In genomic region chr12:99231321-99231720, GRCm38 (mm10) we compare ENCODE assay signal across 17 mouse cellular contexts.
DNase-seq lines count a peak whose midpoint lies in the region; ATAC-seq lines count a peak whose summit lies in the region.
"Had no signal": no experiment of that assay in that cellular context is flagged by ENCODE, and none has a peak within 500 bp of the region (broad histone marks: within the 10 kb centered on the region; RNA-seq: fewer than 3 reads in every experiment).

No protein-coding gene starts in this region.

- DNase-seq in forebrain, embryonic 11.5 days (ENCODE audit: low spot score): no peak
- no peak for DNase-seq in midbrain, embryonic 10.5 days (ENCODE audit: low spot score)
- peak; percentile 58 for DNase-seq in forebrain, embryonic 14.5 days (ENCODE audit: low spot score)
- DNase-seq in heart, postnatal 36 days: no peak
- DNase-seq: adrenal gland, adult 2 months; adrenal gland, postnatal 25 days; cerebellum, adult 2 months; cerebellum, postnatal 10 days; gastrocnemius, postnatal 36 days; heart, adult 11 months; heart, postnatal 4 days had no signal

- intact Hi-C loops in heart, postnatal 36 days (cut with DNase I): no loop called here

- H3K27ac ChIP-seq in forebrain, embryonic 13.5 days: peak overlapping the region; percentile 84
- no peak overlapping the region; the same call in 1 of the 2 replicates for H3K27ac ChIP-seq in forebrain, embryonic 11.5 days (ENCODE audit: low read depth, low read length)
- H3K27ac ChIP-seq in midbrain, embryonic 10.5 days (replicated peaks): peak overlapping the region; percentile 82
- H3K27ac ChIP-seq in midbrain, embryonic 16.5 days (ENCODE audit: low read length): no peak overlapping the region
- peak overlapping the region; percentile 56; the same call in 1 of the 2 replicates for H3K27ac ChIP-seq in forebrain, embryonic 14.5 days (ENCODE audit: low read depth, low read length)
- H3K27ac ChIP-seq in midbrain, embryonic 13.5 days: 0 out of 2 replicates have a peak overlapping the region, but pooled peaks have one; percentile 58
- H3K27ac ChIP-seq: heart, embryonic 13.5 days; hindbrain, embryonic 14.5 days; intestine, embryonic 15.5 days had no signal

- H3K4me3 ChIP-seq in forebrain, embryonic 13.5 days: no peak overlapping the region
- no peak overlapping the region for H3K4me3 ChIP-seq in forebrain, embryonic 11.5 days (ENCODE audit: low read depth, low read length)
- no peak overlapping the region for H3K4me3 ChIP-seq in midbrain, embryonic 10.5 days
- no peak overlapping the region for H3K4me3 ChIP-seq in midbrain, embryonic 16.5 days (ENCODE audit: low read depth, low read length)
- H3K4me3 ChIP-seq in forebrain, embryonic 14.5 days (ENCODE audit: low read depth, low read length): no peak overlapping the region
- no peak overlapping the region for H3K4me3 ChIP-seq in midbrain, embryonic 13.5 days (replicated peaks)
- H3K4me3 ChIP-seq: heart, embryonic 13.5 days; intestine, embryonic 15.5 days had no signal

- H3K4me2 ChIP-seq in forebrain, embryonic 13.5 days: no peak overlapping the region
- no peak overlapping the region for H3K4me2 ChIP-seq in forebrain, embryonic 11.5 days (ENCODE audit: low read depth, low read length, severe bottlenecking)
- H3K4me2 ChIP-seq in midbrain, embryonic 16.5 days (ENCODE audit: low read length): no peak overlapping the region
- H3K4me2 ChIP-seq in forebrain, embryonic 14.5 days (ENCODE audit: low read length): no peak overlapping the region
- H3K4me2 ChIP-seq in midbrain, embryonic 13.5 days (replicated peaks): no peak overlapping the region
- H3K4me2 ChIP-seq: heart, embryonic 13.5 days; intestine, embryonic 15.5 days had no signal

- no peaks in the 10 kb centered on the region for H3K27me3 ChIP-seq in forebrain, embryonic 13.5 days
- H3K27me3 ChIP-seq in forebrain, embryonic 11.5 days (ENCODE audit: control insufficient read depth, insufficient read depth, low read length): no peaks in the 10 kb centered on the region
- no peaks in the 10 kb centered on the region for H3K27me3 ChIP-seq in midbrain, embryonic 10.5 days (ENCODE audit: low read depth, poor library complexity, severe bottlenecking)
- H3K27me3 ChIP-seq in midbrain, embryonic 16.5 days (ENCODE audit: control insufficient read depth, insufficient read depth, low read depth, low read length): no peaks in the 10 kb centered on the region
- H3K27me3 ChIP-seq in forebrain, embryonic 14.5 days (replicated peaks; ENCODE audit: control insufficient read depth, insufficient read depth, low read length): no peaks in the 10 kb centered on the region
- H3K27me3 ChIP-seq in midbrain, embryonic 13.5 days: no peaks in the 10 kb centered on the region
- H3K27me3 ChIP-seq: heart, embryonic 13.5 days; intestine, embryonic 15.5 days had no signal

- no peaks in the 10 kb centered on the region for H3K9me3 ChIP-seq in forebrain, embryonic 13.5 days (replicated peaks)
- no peaks in the 10 kb centered on the region for H3K9me3 ChIP-seq in forebrain, embryonic 11.5 days (ENCODE audit: control insufficient read depth, low read length)
- H3K9me3 ChIP-seq in midbrain, embryonic 10.5 days (replicated peaks): no peaks in the 10 kb centered on the region
- H3K9me3 ChIP-seq in midbrain, embryonic 16.5 days (replicated peaks; ENCODE audit: control insufficient read depth, low read length, poor library complexity, severe bottlenecking): no peaks in the 10 kb centered on the region
- no peaks in the 10 kb centered on the region for H3K9me3 ChIP-seq in forebrain, embryonic 14.5 days (replicated peaks; ENCODE audit: control insufficient read depth, low read length)
- H3K9me3 ChIP-seq in midbrain, embryonic 13.5 days: no peaks in the 10 kb centered on the region
- H3K9me3 ChIP-seq: heart, embryonic 13.5 days; intestine, embryonic 15.5 days had no signal

- H3K36me3 ChIP-seq in forebrain, embryonic 13.5 days (ENCODE audit: poor library complexity, severe bottlenecking): no peaks in the 10 kb centered on the region
- no peaks in the 10 kb centered on the region for H3K36me3 ChIP-seq in forebrain, embryonic 11.5 days (ENCODE audit: control insufficient read depth, insufficient read depth, low read length)
- no peaks in the 10 kb centered on the region for H3K36me3 ChIP-seq in midbrain, embryonic 10.5 days
- no peaks in the 10 kb centered on the region for H3K36me3 ChIP-seq in midbrain, embryonic 16.5 days (ENCODE audit: control insufficient read depth, insufficient read depth, low read length)
- no peaks in the 10 kb centered on the region for H3K36me3 ChIP-seq in forebrain, embryonic 14.5 days (ENCODE audit: control insufficient read depth, insufficient read depth, low read length)
- H3K36me3 ChIP-seq in midbrain, embryonic 13.5 days: no peaks in the 10 kb centered on the region
- H3K36me3 ChIP-seq: heart, embryonic 13.5 days; intestine, embryonic 15.5 days had no signal

- ATAC-seq in forebrain, embryonic 13.5 days: no peak
- no peak for ATAC-seq in forebrain, embryonic 11.5 days (replicated peaks; ENCODE audit: low FRiP score)
- no peak for ATAC-seq in midbrain, embryonic 16.5 days
- no peak for ATAC-seq in forebrain, embryonic 14.5 days
- ATAC-seq in midbrain, embryonic 13.5 days: no peak
- ATAC-seq: intestine, embryonic 15.5 days had no signal

- peaks cover 100% of the 10 kb centered on the region for H3K4me1 ChIP-seq in forebrain, embryonic 13.5 days
- H3K4me1 ChIP-seq in forebrain, embryonic 11.5 days (replicated peaks; ENCODE audit: control insufficient read depth, insufficient read depth, low read length): peaks cover 64% of the 10 kb centered on the region
- peaks cover 100% of the 10 kb centered on the region for H3K4me1 ChIP-seq in midbrain, embryonic 10.5 days
- peaks cover 52% of the 10 kb centered on the region for H3K4me1 ChIP-seq in midbrain, embryonic 16.5 days (ENCODE audit: control insufficient read depth, insufficient read depth, low read length)
- H3K4me1 ChIP-seq in forebrain, embryonic 14.5 days (ENCODE audit: control insufficient read depth, insufficient read depth, low read length): peaks cover 88% of the 10 kb centered on the region
- peaks cover 98% of the 10 kb centered on the region for H3K4me1 ChIP-seq in midbrain, embryonic 13.5 days (replicated peaks)

- no peak overlapping the region for H3K9ac ChIP-seq in forebrain, embryonic 13.5 days
- no peak overlapping the region for H3K9ac ChIP-seq in forebrain, embryonic 11.5 days (ENCODE audit: low read length)
- no peak overlapping the region for H3K9ac ChIP-seq in midbrain, embryonic 16.5 days (ENCODE audit: low read depth, low read length)
- no peak overlapping the region for H3K9ac ChIP-seq in forebrain, embryonic 14.5 days (ENCODE audit: low read length)
- H3K9ac ChIP-seq in midbrain, embryonic 13.5 days (replicated peaks): no peak overlapping the region
- H3K9ac ChIP-seq: heart, embryonic 13.5 days; hindbrain, embryonic 14.5 days; intestine, embryonic 15.5 days had no signal

- WGBS in forebrain, embryonic 13.5 days: 21% methylated on average over 6 of the region's 6 CpGs
- 70% methylated on average over 6 of the region's 6 CpGs for WGBS in forebrain, embryonic 11.5 days
- WGBS in midbrain, embryonic 10.5 days: 70% methylated on average over 6 of the region's 6 CpGs
- 34% methylated on average over 6 of the region's 6 CpGs for WGBS in midbrain, embryonic 16.5 days
- 10% methylated on average over 6 of the region's 6 CpGs for WGBS in forebrain, embryonic 14.5 days
- WGBS in midbrain, embryonic 13.5 days: 42% methylated on average over 6 of the region's 6 CpGs

Comparison
In these comparisons a context has a peak if more than half of its experiments do, and no peak if none do; other contexts are left out.
1. H3K27ac ChIP-seq: peak in forebrain, embryonic 13.5 days (single experiment), midbrain, embryonic 10.5 days (single experiment), forebrain, embryonic 14.5 days (single experiment) and midbrain, embryonic 13.5 days (single experiment); none in forebrain, embryonic 11.5 days (single experiment) and midbrain, embryonic 16.5 days (single experiment).